Mouse (Mus musculus): ENCODE measurements around the gene Slc35f1.

- no peak for TF ChIP-seq CTCF (IDR thresholded peaks at IDR 0.05; ENCODE audit: low read depth, low read length)
- TF ChIP-seq POLR2A (IDR thresholded peaks at IDR 0.05; ENCODE audit: extremely low read depth, insufficient read depth, low read length), result no peak
Measured at GRCm38 (mm10) chr10:53101412-53101811, 411.1 kb downstream of the Slc35f1 start.

Data from liver, adult 2 months (tissue).